Mouse (Mus musculus) forebrain, embryonic 11.5 days (tissue): ENCODE data around the gene Zfp764. TPM values are rescaled to one million over a fixed set of nuclear protein-coding genes. Genes with fewer than 3 reads are reported as not detected.
"Not testable (repeated sequence)": the region's sequence is repeated elsewhere in the genome, so short reads cannot be mapped to it uniquely, and the experiment has no call there.

Experiments used
- ATAC-seq: fragments of 200-750 bp; cut with Nextera tagmentation; replicated peaks from 2 replicates; pipeline ENCODE4 v1.8.0; 2017; ENCODE audit warnings: moderate TSS enrichment; ENCODE audit not compliant: low FRiP score
- DNase-seq: peaks from one replicate; pipeline ENCODE4 v3.0.0-alpha.2; 2017; ENCODE audit warnings: low spot score
- H3K27ac ChIP-seq: fragments of 300-500 bp; sonication (generic); 2 replicates; pipeline ENCODE4 v1.5.1; 2014; ENCODE audit warnings: low read depth, low read length
- H3K27me3 ChIP-seq: fragments of 300-500 bp; sonication (generic); 2 replicates; pipeline ENCODE4 v1.6.1; 2014; ENCODE audit warnings: mild to moderate bottlenecking, low read length, mixed read lengths; ENCODE audit not compliant: control insufficient read depth, insufficient read depth
- H3K36me3 ChIP-seq: fragments of 300-500 bp; sonication (generic); 2 replicates; pipeline ENCODE4 v1.6.1; 2014; ENCODE audit warnings: mild to moderate bottlenecking, low read length, moderate library complexity, mixed read lengths; ENCODE audit not compliant: control insufficient read depth, insufficient read depth
- H3K4me1 ChIP-seq: fragments of 300-500 bp; sonication (generic); replicated peaks from 2 replicates; pipeline ENCODE4 v1.6.1; 2014; ENCODE audit warnings: low read length, mixed read lengths; ENCODE audit not compliant: control insufficient read depth, insufficient read depth
- H3K4me2 ChIP-seq: fragments of 300-500 bp; sonication (generic); 2 replicates; pipeline ENCODE4 v1.6.1; 2014; ENCODE audit warnings: low read depth, mild to moderate bottlenecking, low read length, moderate library complexity, mixed read lengths; ENCODE audit not compliant: severe bottlenecking
- H3K4me3 ChIP-seq: fragments of 300-500 bp; sonication (generic); 2 replicates; pipeline ENCODE4 v1.5.1; 2014; ENCODE audit warnings: low read depth, low read length
- H3K9ac ChIP-seq: fragments of 300-500 bp; sonication (generic); 2 replicates; pipeline ENCODE4 v1.6.1; 2014; ENCODE audit warnings: low read length
- H3K9me3 ChIP-seq: fragments of 300-500 bp; sonication (generic); 2 replicates; pipeline ENCODE4 v1.6.1; 2016; ENCODE audit warnings: low read length, mixed read lengths; ENCODE audit not compliant: control insufficient read depth
- WGBS: fragments of 180-500 bp; shearing (Covaris S2); extraction: QIAGEN DNeasy Blood & Tissue Kit; methylation state at CpG from one replicate; pipeline ENCODE4 v1.1.7; 2014; 5-methylcytosine and 5-hydroxymethylcytosine counted together
- polyA plus RNA-seq: library from polyadenylated mRNA; unstranded; fragments of >200 nt; fragmentation: Nextera tagmentation; extraction: Ambion mirVana; gene quantifications from 2 replicates; pipeline ENCODE4 v1.2.1, GENCODE M21; 2014

Zfp764 gene
- polyA plus RNA-seq, 1 experiment from 2014 or later = 7.4 TPM

DNA sequence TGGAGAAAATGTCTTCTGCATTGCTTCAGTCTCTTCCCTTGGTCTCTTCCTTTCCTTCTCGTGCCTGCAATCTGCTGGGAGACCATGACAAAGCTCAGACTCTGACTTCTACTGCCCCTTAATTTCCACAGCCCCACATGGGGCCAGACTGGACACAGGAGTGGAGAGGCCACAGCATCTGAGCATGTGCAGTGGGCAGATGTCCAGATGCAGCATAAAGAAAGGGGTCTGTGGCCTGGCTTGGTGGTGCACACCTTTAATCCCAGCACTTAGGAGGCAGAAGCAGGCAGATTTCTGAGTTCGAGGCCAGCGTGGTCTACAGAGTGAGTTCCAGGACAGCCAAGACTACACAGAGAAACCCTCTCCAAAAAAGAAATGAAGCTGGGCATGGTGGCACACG, 21.1 kb downstream of the Zfp764 start:
- DNase-seq = not testable (repeated sequence)
- 93% methylated on average over 4 of the region's 4 CpGs for WGBS

DNA sequence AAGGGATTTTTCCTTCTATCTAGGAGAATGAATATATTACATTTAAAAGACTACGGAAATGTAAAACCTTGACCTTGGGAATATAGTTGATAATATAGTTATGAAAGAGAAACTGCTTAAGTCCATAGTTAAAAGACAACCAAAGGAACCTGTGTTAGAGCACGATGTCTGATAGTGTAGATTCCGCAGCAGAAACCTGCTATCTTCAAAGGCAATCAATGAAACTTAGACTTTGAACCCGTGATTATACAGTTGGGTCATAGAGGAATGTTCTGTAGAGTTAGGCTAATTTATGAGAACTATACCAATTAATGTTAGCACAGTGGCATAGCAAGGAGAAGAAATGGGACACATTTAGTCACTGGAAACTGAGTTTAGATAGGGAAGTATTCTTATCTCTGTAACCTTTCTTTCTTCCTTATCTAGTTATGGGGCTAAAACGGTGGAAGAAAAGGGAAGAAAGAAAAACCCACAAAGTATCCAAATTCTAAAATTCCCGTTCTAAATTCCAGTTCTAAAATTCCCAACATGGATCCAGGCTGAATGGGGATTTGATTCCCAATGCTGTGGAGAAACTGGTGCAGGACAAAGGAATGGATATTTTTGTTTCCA, 28.2 kb downstream of the Zfp764 start:
- Histone ChIP-seq H3K4me2 (no peak overlapping the region), H3K9me3 (no peaks in the 10 kb centered on the region), H3K27me3 (no peaks in the 10 kb centered on the region), H3K27ac (no peak overlapping the region), H3K4me1 (no peaks in the 10 kb centered on the region), H3K9ac (no peak overlapping the region), H3K36me3 (no peaks in the 10 kb centered on the region; the same call in 1 of the 2 replicates), H3K4me3 (no peak overlapping the region)
- DNase-seq (no peak), ATAC-seq (no peak)
- WGBS = 81% methylated on average over 6 of the region's 6 CpGs

More for the DNA sequence above, 21.1 kb downstream of the Zfp764 start:
- H3K4me3 ChIP-seq, H3K4me1 ChIP-seq, H3K9ac ChIP-seq, H3K27ac ChIP-seq, ATAC-seq, H3K4me2 ChIP-seq, H3K36me3 ChIP-seq, H3K27me3 ChIP-seq, H3K9me3 ChIP-seq: not testable (repeated sequence)

DNA sequence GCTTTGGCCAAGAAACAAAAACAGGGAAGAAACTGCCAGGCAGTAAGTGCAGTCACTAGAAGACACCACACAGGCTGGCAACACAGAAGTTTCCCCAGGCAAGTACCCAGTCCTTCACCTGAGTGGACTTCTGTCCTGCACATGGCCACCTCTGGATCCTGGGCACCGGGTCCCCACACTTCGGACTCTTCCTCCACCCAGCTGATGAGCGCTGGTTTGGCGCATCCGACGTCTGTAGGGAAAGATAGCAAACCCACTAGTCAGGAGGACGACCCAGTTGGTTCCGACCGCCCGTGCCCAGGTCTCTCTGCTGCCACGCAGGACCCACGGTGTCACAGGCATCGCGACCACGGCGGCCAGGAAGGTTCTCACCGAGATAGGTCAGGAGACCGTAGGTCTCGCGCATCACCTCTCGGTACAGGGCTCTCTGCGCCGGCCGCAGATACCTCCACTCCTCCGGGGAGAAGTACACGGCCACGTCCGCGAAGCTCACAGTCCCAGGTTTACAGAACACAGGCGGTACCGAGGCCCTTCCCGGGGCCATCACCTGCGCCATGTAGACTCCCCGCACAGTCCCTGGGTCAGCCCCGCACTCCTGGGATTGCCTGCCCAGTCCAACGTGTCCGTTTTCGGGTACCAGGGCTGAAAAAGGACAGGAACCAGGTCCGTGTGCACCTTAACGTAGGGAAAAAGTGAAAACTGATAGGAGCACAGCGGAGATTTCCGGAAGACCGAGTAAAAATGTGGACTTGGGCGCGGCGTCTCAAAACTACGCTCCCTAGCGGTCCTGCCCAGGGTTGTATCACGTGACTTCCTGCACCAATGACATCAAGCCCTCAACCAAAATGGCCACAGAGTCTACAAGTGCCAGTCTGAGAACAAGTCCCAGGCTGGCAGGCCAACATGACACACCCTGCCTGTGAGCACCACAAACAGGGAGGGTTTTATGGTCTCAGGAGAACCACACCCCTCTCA, 31.1 kb downstream of the Zfp764 start, which contains the start of gene Zfp747:
Zfp747 (minus strand) TSS at position 780 of the 975 bp plus-strand sequence.
- Histone ChIP-seq H3K4me2 (peak within 1 kb of the TSS; percentile 75), H3K9ac (peak within 1 kb of the TSS; percentile 71), H3K4me3 (peak within 1 kb of the TSS; percentile 65)
- DNase-seq (peak; percentile 90), ATAC-seq (peak; percentile 95)
- H3K27me3 ChIP-seq, H3K4me1 ChIP-seq, H3K36me3 ChIP-seq, H3K9me3 ChIP-seq, H3K27ac ChIP-seq: not testable (repeated sequence)
- 2% methylated on average over 48 of the region's 49 CpGs for WGBS

DNA sequence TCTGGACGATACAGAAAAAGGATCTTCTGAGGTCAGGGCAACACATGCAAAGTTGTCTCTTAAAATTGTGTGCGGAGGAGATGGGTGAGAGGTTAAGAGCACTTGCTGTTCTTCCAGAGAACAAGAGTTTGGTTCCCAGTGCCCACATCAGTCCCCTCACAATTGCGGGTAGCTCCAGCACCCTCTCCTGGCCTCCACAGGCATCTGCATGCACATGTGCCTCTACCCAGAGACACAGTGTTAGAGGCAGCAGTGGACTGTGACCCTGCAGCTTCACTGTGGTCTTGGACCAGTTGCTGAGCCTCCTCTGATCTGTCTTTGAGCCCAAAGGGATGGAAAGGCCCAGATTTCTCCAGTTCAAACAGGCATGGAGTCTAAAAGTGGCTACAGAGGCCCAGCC, 34.8 kb downstream of the Zfp764 start:
- not testable (repeated sequence) for H3K36me3 ChIP-seq, H3K9me3 ChIP-seq, H3K9ac ChIP-seq, H3K4me2 ChIP-seq, DNase-seq, H3K4me3 ChIP-seq, ATAC-seq, H3K27ac ChIP-seq, H3K27me3 ChIP-seq, H3K4me1 ChIP-seq
- 70% methylated on average over 3 of the region's 3 CpGs for WGBS

DNA sequence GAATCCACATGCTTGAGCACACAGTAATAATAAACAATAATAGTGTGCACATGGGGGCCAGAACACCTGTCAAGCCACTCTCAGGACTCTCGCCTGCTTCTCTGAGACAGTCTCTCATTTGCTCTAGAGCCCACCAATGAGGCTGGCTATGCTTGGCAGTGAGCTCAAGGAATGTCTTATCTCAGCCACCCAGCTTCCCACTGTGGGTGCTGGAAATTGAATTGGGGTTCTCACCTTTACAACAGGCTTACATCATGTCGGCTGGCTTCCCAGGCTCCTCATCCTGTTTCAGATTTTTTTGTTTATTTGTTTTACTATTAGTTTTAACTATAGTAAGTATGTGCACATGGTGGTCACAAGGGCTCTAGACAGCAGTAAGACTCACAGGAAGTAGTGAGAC, 35.4 kb downstream of the Zfp764 start:
- Histone ChIP-seq H3K27ac (no peak overlapping the region), H3K36me3 (no peaks in the 10 kb centered on the region), H3K4me2 (no peak overlapping the region), H3K4me1 (no peaks in the 10 kb centered on the region), H3K27me3 (no peaks in the 10 kb centered on the region), H3K9ac (no peak overlapping the region), H3K9me3 (no peaks in the 10 kb centered on the region), H3K4me3 (no peak overlapping the region)
- 89% methylated on average over 2 of the region's 2 CpGs for WGBS
- ATAC-seq (no peak), DNase-seq (no peak)

DNA sequence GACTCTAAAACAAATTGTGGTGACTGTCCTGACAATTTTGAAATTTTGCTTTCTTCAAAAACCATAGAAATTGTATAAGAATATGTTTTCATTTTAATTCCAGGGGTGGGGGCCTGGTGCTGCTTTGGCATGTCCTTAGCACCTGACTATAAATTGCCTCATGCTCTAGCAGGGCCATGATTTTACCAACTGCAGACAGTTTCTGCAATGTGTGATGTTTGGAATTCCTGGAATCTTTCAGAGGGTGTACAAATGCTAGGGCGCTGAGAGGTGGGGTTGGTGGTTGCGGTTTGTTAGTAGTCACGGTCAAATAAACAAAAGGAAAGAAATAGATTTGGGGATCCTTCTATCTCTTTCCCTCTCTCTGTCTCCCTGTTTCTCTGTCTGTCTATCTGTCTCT, 40.4 kb downstream of the Zfp764 start:
- no peak for ATAC-seq
- no peak for DNase-seq
- no peaks in the 10 kb centered on the region for H3K9me3 ChIP-seq
- no peaks in the 10 kb centered on the region for H3K36me3 ChIP-seq
- no peak overlapping the region for H3K27ac ChIP-seq
- H3K4me3 ChIP-seq = no peak overlapping the region
- peaks cover 6% of the 10 kb centered on the region; the same call in 1 of the 2 replicates for H3K4me1 ChIP-seq
- H3K4me2 ChIP-seq = no peak overlapping the region
- H3K9ac ChIP-seq = no peak overlapping the region
- 87% methylated on average over 3 of the region's 3 CpGs for WGBS
- no peaks in the 10 kb centered on the region for H3K27me3 ChIP-seq

DNA sequence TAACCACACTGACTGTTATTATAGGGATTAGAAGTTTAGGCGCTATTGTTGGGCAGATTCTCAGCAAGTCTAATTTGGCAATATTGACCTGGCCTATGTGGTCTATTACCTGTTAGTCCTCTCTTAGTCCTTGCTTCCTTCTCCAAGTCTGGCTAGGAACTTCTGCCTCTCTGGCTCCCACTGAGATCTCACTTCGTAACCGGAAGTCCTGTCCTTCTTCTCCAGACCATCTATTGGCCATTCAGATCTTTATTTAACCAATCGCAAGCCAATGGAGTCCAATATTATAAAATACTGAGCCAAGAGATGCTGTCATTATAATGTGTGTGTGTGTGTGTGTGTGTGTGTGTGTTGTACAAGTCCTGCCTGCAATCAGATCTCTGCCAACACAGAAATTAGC, 42.5 kb downstream of the Zfp764 start:
- no peaks in the 10 kb centered on the region for H3K36me3 ChIP-seq
- no peaks in the 10 kb centered on the region for H3K27me3 ChIP-seq
- no peak overlapping the region for H3K27ac ChIP-seq
- ATAC-seq = no peak
- DNase-seq = no peak
- 46% methylated on average over 4 of the region's 4 CpGs for WGBS
- peak overlapping the region; percentile 69; the same call in 1 of the 2 replicates for H3K4me2 ChIP-seq
- no peak overlapping the region; the same call in 1 of the 2 replicates for H3K9ac ChIP-seq
- peak overlapping the region; percentile 30; the same call in 1 of the 2 replicates for H3K4me3 ChIP-seq
- no peaks in the 10 kb centered on the region for H3K9me3 ChIP-seq
- peaks cover 6% of the 10 kb centered on the region; the same call in 1 of the 2 replicates for H3K4me1 ChIP-seq

DNA sequence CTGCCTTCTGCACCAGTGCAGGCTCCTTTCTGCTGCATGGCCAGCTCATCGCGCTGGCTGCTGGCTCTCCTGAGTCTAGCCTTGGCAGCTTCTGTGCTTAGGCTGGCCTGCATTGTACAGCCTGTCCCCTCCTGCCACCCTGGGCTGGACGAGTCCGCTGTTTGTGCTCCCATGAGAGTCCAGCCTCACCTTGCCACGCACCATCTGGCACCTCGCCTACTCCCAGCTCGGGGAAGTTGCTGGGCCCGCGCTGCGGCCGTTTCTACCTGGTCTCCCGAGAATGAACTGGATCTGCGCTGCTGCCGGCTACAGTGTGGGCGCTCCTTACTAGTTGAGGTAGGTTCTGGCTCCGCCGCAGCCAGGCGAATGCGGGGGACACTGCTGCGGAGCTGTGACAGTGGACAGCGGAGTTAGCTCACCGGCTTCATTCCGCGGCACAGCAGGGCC, 43.1 kb downstream of the Zfp764 start:
- peak overlapping the region; percentile 69 for H3K4me2 ChIP-seq
- no peak overlapping the region for H3K27ac ChIP-seq
- no peaks in the 10 kb centered on the region for H3K9me3 ChIP-seq
- WGBS = under 1% methylated on average over 24 of the region's 24 CpGs
- H3K27me3 ChIP-seq = no peaks in the 10 kb centered on the region
- peak overlapping the region; percentile 30 for H3K4me3 ChIP-seq
- no peaks in the 10 kb centered on the region for H3K36me3 ChIP-seq
- ATAC-seq = 0 out of 2 replicates have a peak, but pooled peaks have one; percentile 27
- DNase-seq = peak; percentile 66
- H3K9ac ChIP-seq = peak overlapping the region; percentile 60
- H3K4me1 ChIP-seq = peaks cover 6% of the 10 kb centered on the region; the same call in 1 of the 2 replicates
